Mouse (Mus musculus) myocyte (in vitro differentiated cells): ENCODE results near the gene Foxs1. TPM values are rescaled to one million over a fixed set of nuclear protein-coding genes. Genes with fewer than 3 reads are reported as not detected.

Experiments used
- H3K27me3 ChIP-seq: one replicate; pipeline ENCODE4 v1.6.1; 2011; ENCODE audit not compliant: control insufficient read depth, insufficient read depth, insufficient read length
- H3K36me3 ChIP-seq: one replicate; pipeline ENCODE4 v1.6.1; 2011; ENCODE audit not compliant: control insufficient read depth, insufficient read depth
- H3K4me2 ChIP-seq: one replicate; pipeline ENCODE4 v1.6.1; 2011; ENCODE audit warnings: low read depth, control low read depth
- H3K4me3 ChIP-seq: one replicate; pipeline ENCODE4 v1.5.1; 2011; ENCODE audit warnings: mild to moderate bottlenecking, control low read depth, moderate library complexity
- H3K79me2 ChIP-seq: one replicate; pipeline ENCODE4 v1.6.1; 2011; ENCODE audit not compliant: control insufficient read depth, insufficient read depth
- H3ac ChIP-seq: one replicate; pipeline ENCODE4 v1.6.1; 2011; ENCODE audit not compliant: control insufficient read depth, insufficient read length
- CEBPB ChIP-seq: IDR thresholded peaks from 2 replicates; pipeline ENCODE4 v1.6.1; 2011; ENCODE audit warnings: mild to moderate bottlenecking, moderate library complexity; ENCODE audit not compliant: poor library complexity, insufficient read depth, severe bottlenecking
- E2F4 ChIP-seq: IDR thresholded peaks from one replicate; pipeline ENCODE4 v1.6.1; 2011; ENCODE audit warnings: mild to moderate bottlenecking, control low read depth, moderate library complexity; ENCODE audit not compliant: insufficient read depth
- MAX ChIP-seq: IDR thresholded peaks from one replicate; pipeline ENCODE4 v1.6.1; 2011; ENCODE audit warnings: low read depth, mild to moderate bottlenecking, control low read depth
- MYOD1 ChIP-seq, 3 experiments: IDR thresholded peaks; one replicate each; pipeline ENCODE4 v1.6.1; 2011; ENCODE audit warnings: control low read depth in 2 of 3, low read depth in 2 of 3, mild to moderate bottlenecking in 2 of 3, moderate library complexity in 1 of 3; ENCODE audit not compliant: insufficient read length in 2 of 3, control insufficient read depth in 1 of 3
- MYOG ChIP-seq, 3 experiments: IDR thresholded peaks; one replicate each; pipeline ENCODE4 v1.6.1; 2011; ENCODE audit warnings: control low read depth in 2 of 3, low read depth in 2 of 3, mild to moderate bottlenecking in 2 of 3; ENCODE audit not compliant: insufficient read length in 2 of 3, control insufficient read depth in 1 of 3, insufficient read depth in 1 of 3
- POLR2A ChIP-seq: IDR thresholded peaks from one replicate; pipeline ENCODE4 v1.6.1; 2011; ENCODE audit warnings: low read depth, mild to moderate bottlenecking, control low read depth, moderate library complexity; ENCODE audit not compliant: insufficient read length
- POLR2AphosphoS2 ChIP-seq: IDR thresholded peaks from one replicate; pipeline ENCODE4 v1.6.1; 2011; ENCODE audit warnings: low read depth, control low read depth; ENCODE audit not compliant: insufficient read length
- REST ChIP-seq: IDR thresholded peaks from one replicate; pipeline ENCODE4 v1.6.1; 2011; ENCODE audit warnings: mild to moderate bottlenecking, control low read depth, moderate library complexity; ENCODE audit not compliant: insufficient read depth, insufficient read length
- SRF ChIP-seq: IDR thresholded peaks from one replicate; pipeline ENCODE4 v1.6.1; 2011; ENCODE audit warnings: low read depth; ENCODE audit not compliant: control insufficient read depth, insufficient read length
- TCF12 ChIP-seq: IDR thresholded peaks from one replicate; pipeline ENCODE4 v1.6.1; 2011; ENCODE audit warnings: mild to moderate bottlenecking, control low read depth; ENCODE audit not compliant: poor library complexity, insufficient read depth, severe bottlenecking
- TCF3 ChIP-seq: IDR thresholded peaks from one replicate; pipeline ENCODE4 v1.6.1; 2011; ENCODE audit warnings: low read depth, control low read depth; ENCODE audit not compliant: insufficient read length
- USF1 ChIP-seq: IDR thresholded peaks from one replicate; pipeline ENCODE4 v1.6.1; 2011; ENCODE audit warnings: low read depth, mild to moderate bottlenecking, control low read depth, moderate library complexity
- polyA plus RNA-seq: library from polyadenylated mRNA; unstranded; fragments of >200 nt; fragmentation: generic; extraction: Trizol; gene quantifications from one replicate; pipeline ENCODE4 v1.2.1, GENCODE M21; 2012; ENCODE audit warnings: missing spikeins

The Foxs1 gene
- polyA plus RNA-seq, 1 experiment, result 31.3 TPM

DNA sequence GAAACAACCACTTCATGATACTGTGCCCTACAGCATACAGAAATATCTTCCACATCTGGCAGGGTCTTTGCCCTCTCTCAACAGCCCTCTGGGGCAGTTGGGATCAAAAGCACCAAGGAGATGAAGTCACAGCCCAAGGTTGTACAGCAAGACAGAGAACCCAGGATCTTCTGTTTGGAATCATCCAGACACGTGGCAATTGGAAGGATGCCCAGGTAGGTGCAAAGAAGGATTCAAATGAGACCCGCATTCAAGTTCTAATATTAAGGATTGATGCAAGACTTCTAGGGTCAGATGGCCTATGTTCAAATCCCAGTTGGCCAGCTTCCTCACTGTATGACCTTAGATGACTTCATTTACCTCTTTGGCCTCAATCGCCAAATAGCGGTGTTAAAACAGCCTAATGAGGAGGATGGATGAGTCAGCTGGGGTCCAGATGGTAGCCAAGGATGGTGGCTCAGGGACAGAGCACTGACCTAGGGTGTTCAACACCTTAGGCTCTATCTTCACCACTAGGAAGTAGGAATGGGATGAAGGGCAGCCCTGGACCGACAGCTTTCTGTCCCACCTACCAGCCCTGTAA lies 15.5 kb upstream of the Foxs1 start:
- no peaks in the 10 kb centered on the region for H3K36me3 ChIP-seq
- H3K27me3 ChIP-seq, result peaks cover 75% of the 10 kb centered on the region
- H3K79me2 ChIP-seq, result no peaks in the 10 kb centered on the region
- TF ChIP-seq TCF12 (no peak), MYOG (IDR thresholded peaks at IDR 0.05; ENCODE audit: control insufficient read depth in 1 of 3, insufficient read depth in 1 of 3, insufficient read length in 2 of 3, low read depth in 2 of 3) (no peak), POLR2AphosphoS2 (no peak), USF1 (no peak), MAX (no peak), SRF (no peak), MYOD1 (IDR thresholded peaks at IDR 0.05; ENCODE audit: control insufficient read depth in 1 of 3, insufficient read length in 2 of 3, low read depth in 2 of 3) (no peak), E2F4 (no peak), TCF3 (no peak), CEBPB (no peak)
- no peak overlapping the region for H3K4me3 ChIP-seq
- no peak overlapping the region for H3ac ChIP-seq
- H3K4me2 ChIP-seq, result no peak overlapping the region

GRCm38 (mm10) chr2:152947098-152947497 lies 14.1 kb upstream of the Foxs1 start:
- Histone ChIP-seq H3ac (no peak overlapping the region), H3K4me2 (no peak overlapping the region), H3K27me3 (peaks cover 84% of the 10 kb centered on the region), H3K4me3 (no peak overlapping the region), H3K79me2 (no peaks in the 10 kb centered on the region), H3K36me3 (no peaks in the 10 kb centered on the region)
- TF ChIP-seq TCF3, result no peak
- TF ChIP-seq CEBPB, result no peak
- no peak for TF ChIP-seq MYOG (IDR thresholded peaks at IDR 0.05; ENCODE audit: control insufficient read depth in 1 of 3, insufficient read depth in 1 of 3, insufficient read length in 2 of 3, low read depth in 2 of 3)
- no peak for TF ChIP-seq SRF
- no peak for TF ChIP-seq USF1
- no peak for TF ChIP-seq POLR2AphosphoS2
- no peak for TF ChIP-seq POLR2A
- TF ChIP-seq TCF12, result no peak
- no peak for TF ChIP-seq MAX
- TF ChIP-seq REST, result no peak

DNA sequence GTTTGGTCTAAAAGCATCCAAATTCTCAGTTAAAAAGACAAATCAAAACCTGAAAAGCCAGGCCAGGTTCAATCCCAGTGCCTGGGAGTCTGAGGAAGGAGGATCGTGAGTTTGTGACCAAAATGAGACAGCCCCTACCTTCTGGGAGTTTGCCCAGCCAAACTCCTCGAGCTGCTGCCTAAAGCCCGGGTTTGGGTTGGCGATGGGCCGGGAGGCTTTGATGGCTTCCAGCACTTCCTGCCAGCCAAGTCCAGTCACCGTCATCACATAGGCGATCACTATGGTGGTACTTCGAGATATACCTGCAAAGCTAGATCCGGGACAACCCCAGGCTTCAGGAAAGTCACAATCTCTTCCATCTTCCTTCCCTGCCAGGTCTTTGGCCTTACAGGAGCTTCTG lies 11.0 kb upstream of the Foxs1 start:
- TF ChIP-seq POLR2AphosphoS2 (no peak), USF1 (no peak), MAX (no peak), REST (no peak), MYOD1 (IDR thresholded peaks at IDR 0.05; ENCODE audit: control insufficient read depth in 1 of 3, insufficient read length in 2 of 3, low read depth in 2 of 3) (no peak), TCF12 (no peak), MYOG (IDR thresholded peaks at IDR 0.05; ENCODE audit: control insufficient read depth in 1 of 3, insufficient read depth in 1 of 3, insufficient read length in 2 of 3, low read depth in 2 of 3) (no peak), SRF (no peak), CEBPB (no peak), TCF3 (no peak), E2F4 (no peak), POLR2A (no peak)
- no peak overlapping the region for H3K4me3 ChIP-seq
- H3K36me3 ChIP-seq, result no peaks in the 10 kb centered on the region
- peaks cover 60% of the 10 kb centered on the region for H3K27me3 ChIP-seq
- no peak overlapping the region for H3ac ChIP-seq
- H3K79me2 ChIP-seq, result no peaks in the 10 kb centered on the region
- no peak overlapping the region for H3K4me2 ChIP-seq

- no peak overlapping the region for H3K4me3 ChIP-seq
- no peak for TF ChIP-seq TCF3
- TF ChIP-seq USF1, result no peak
- TF ChIP-seq TCF12, result no peak
- TF ChIP-seq MAX, result no peak
- TF ChIP-seq MYOG (IDR thresholded peaks at IDR 0.05; ENCODE audit: control insufficient read depth in 1 of 3, insufficient read depth in 1 of 3, insufficient read length in 2 of 3, low read depth in 2 of 3), result no peak
- TF ChIP-seq REST, result no peak
- TF ChIP-seq POLR2A, result no peak
- no peak for TF ChIP-seq MYOD1 (IDR thresholded peaks at IDR 0.05; ENCODE audit: control insufficient read depth in 1 of 3, insufficient read length in 2 of 3, low read depth in 2 of 3)
- no peak for TF ChIP-seq POLR2AphosphoS2
- H3K79me2 ChIP-seq, result no peaks in the 10 kb centered on the region
- H3K4me2 ChIP-seq, result no peak overlapping the region
- H3ac ChIP-seq, result no peak overlapping the region
- H3K36me3 ChIP-seq, result no peaks in the 10 kb centered on the region
- H3K27me3 ChIP-seq, result peaks cover 55% of the 10 kb centered on the region
These were observed 10.6 kb upstream of the Foxs1 start for GRCm38 (mm10) chr2:152943568-152943967.

GRCm38 (mm10) chr2:152942898-152943515 lies 10.0 kb upstream of the Foxs1 start:
- H3K36me3 ChIP-seq, result no peaks in the 10 kb centered on the region
- TF ChIP-seq USF1, result no peak
- no peak for TF ChIP-seq MAX
- TF ChIP-seq REST, result no peak
- TF ChIP-seq SRF, result no peak
- TF ChIP-seq TCF12, result no peak
- no peak for TF ChIP-seq MYOG (IDR thresholded peaks at IDR 0.05; ENCODE audit: control insufficient read depth in 1 of 3, insufficient read depth in 1 of 3, insufficient read length in 2 of 3, low read depth in 2 of 3)
- TF ChIP-seq MYOD1 (IDR thresholded peaks at IDR 0.05; ENCODE audit: control insufficient read depth in 1 of 3, insufficient read length in 2 of 3, low read depth in 2 of 3), result no peak
- TF ChIP-seq CEBPB, result no peak
- TF ChIP-seq POLR2A, result no peak
- no peaks in the 10 kb centered on the region for H3K79me2 ChIP-seq
- peak overlapping the region; percentile 50 for H3K4me2 ChIP-seq
- H3ac ChIP-seq, result no peak overlapping the region
- no peak overlapping the region for H3K4me3 ChIP-seq
- peaks cover 53% of the 10 kb centered on the region for H3K27me3 ChIP-seq
